Mouse (Mus musculus) heart, postnatal 4 days (tissue): ENCODE measurements around the gene Hmga2. TPM values are rescaled to one million over a fixed set of nuclear protein-coding genes. Genes with fewer than 3 reads are reported as not detected.
A peak's percentile ranks its signal among the peaks of the same experiment; 100 is the strongest.
"Not testable (repeated sequence)": the region's sequence is repeated elsewhere in the genome, so short reads cannot be mapped to it uniquely, and the experiment has no call there.

Experiments used
- DNase-seq: peaks from one replicate; pipeline ENCODE4 v3.0.0; 2021
- total RNA-seq, 2 experiments: library from RNA; stranded (reverse); gene quantifications; 2 replicates each; pipeline ENCODE4 v1.2.3; 2021

Hmga2 gene
- total RNA-seq, 2 experiments from 2014 or later: 0.91 to 1.6 TPM

DNA sequence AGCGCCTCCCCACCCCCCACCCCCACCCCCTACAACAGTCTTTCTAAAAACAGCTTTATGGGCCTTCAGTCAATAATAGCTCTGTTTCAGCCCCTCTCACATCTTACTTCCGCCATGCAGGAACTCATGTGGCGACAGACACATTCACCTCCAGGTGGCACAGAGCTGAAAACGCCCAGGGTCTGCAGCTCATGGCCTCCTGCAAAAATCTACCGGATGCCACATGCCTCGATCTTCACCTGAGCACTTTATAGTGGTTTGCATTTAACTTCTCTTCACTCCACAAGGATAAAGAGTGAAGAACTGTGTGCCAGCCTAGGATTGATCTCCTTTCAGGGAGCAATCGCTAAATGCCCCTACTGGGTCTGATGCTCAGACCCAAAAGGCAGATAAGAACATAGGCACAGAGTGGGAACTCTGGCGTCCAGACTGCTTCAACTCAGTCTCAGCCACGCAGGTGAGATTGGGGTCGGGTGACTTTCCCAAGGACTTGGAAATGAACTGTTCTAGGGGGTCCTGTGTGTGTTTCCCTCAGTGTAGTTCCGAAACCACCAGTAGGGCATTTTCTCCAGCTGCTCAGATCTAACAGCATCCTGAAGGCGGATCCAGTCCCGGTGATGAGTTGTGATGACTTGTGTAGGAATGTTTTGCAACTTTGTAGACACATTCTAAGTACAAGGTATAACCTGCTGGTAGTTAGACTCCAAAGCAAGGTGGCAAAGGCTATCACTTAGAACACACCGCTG lies 84.1 kb downstream of the Hmga2 start:
- no peak for DNase-seq

GRCm38 (mm10) chr10:120390912-120391835 lies 85.1 kb downstream of the Hmga2 start:
- no peak for DNase-seq

GRCm38 (mm10) chr10:120389707-120390106 lies 86.6 kb downstream of the Hmga2 start:
- no peak for DNase-seq

DNA sequence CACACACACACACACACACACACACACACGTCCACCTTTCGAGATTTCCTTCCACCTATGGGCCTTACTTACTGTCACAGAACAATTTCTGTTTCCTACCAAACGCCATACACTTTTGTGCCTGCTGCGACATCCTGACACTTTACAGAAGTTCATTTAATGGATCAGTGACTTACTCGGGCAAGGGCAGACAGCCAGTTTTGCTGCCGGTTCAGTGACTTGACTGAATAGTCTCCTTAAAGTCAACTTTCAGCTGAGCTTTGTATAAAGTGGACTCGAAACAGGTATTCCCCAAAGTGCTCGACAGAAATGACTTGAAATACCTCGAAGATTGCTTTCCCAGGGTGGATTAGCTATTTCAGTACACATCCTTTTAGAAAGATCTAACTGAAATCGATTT lies 87.3 kb downstream of the Hmga2 start:
- no peak for DNase-seq

- DNase-seq: no peak
Observed at GRCm38 (mm10) chr10:120388400-120388871, 87.8 kb downstream of the Hmga2 start.

GRCm38 (mm10) chr10:120387105-120387504 lies 89.2 kb downstream of the Hmga2 start:
- DNase-seq: no peak

DNA sequence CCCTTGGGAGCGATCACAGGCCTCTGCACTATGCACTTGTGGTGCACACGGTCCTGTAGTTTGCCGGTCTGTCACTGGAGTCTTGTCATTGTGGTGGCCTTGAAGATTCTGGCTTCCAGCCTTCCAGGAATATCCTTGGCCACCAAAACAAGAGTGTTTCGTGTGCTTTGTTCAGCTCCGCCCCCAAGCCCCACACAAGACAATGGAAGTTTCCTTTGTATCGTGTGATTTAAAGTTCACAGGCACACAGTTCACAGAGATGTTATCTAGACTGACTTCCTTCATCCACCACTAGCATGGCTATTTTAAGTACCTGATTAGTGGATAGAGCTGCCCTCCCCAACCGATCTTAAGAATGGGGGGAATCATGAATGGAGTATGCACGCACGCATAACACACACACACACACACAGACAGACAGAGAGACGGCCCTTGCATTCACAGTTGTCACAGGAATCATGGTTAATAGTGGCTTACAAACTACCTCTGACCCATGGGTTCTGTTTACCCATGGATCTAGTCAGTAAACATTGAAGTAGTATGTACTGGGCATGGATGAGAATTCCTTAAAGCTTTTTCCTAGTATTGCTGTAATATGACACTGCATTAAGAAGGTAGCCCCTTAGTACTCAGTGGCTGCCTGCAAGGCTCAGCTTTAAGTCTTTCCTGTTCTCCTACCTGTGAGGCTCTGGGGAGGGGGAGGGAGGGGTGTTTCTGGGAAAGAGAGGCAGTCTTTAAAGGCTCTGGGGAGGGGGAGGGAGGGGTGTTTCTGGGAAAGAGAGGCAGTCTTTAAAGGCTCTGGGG lies 91.3 kb downstream of the Hmga2 start:
- DNase-seq: peak; percentile 18

DNA sequence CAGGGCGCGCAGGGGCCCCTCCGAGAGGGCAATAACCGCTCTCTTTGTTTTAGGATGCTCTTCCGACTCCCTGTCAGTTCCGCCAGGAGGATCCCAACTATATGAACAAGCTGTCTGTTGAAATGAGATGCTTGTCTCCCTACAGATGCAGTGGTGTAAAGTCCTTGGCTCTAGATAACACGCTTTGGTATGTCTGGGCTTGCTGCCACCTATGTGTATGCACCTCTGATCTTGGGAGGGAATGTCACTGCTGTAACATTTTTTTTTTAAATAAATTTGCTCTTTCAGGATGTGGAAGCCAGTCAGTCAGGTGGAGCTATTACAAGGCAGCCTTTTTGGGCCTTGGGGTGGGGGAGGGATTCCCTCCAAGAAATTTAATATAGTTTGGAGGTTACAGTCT lies 92.2 kb downstream of the Hmga2 start:
- DNase-seq: no peak

DNA sequence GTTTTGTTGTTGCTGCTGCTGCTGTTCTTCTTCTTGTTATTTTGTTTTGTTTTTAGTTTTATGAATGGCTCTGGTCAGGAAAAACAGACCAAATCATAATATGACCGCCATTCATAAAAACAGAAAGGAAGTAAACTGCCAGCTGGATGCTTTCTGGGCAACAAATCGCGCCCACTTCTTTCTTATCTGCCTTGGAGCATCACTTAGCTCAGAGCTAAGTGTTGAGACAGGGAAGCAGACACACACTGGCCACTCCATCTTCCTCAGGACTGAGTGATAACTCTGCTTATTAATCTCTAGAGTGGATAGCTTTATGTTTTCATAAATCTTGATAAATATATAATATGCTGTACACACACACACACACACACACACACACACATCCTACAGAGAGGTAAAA lies 98.5 kb downstream of the Hmga2 start:
- DNase-seq: no peak

- DNase-seq: peak; percentile 93
Observed at GRCm38 (mm10) chr10:120377327-120377752, 98.9 kb downstream of the Hmga2 start.

DNA sequence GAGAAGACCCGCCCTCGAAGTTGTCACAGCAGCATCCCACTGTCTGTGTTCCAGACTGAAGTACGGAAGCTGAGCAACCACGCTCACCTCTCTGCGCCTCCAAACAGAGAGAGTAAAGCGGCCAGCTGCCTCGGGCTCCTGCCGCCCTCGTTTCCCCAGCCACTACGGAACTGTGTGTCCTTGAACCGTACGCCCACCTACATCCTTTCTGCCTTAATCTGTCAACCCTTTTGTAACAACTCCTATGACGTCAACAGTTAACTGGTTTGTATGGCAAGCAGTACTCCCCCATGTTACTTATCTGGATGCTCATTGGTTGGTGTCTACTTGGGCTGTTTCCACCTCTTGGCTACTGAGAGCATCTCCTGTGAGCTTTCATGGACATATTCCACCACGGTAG lies 100.8 kb downstream of the Hmga2 start:
- no peak for DNase-seq

DNA sequence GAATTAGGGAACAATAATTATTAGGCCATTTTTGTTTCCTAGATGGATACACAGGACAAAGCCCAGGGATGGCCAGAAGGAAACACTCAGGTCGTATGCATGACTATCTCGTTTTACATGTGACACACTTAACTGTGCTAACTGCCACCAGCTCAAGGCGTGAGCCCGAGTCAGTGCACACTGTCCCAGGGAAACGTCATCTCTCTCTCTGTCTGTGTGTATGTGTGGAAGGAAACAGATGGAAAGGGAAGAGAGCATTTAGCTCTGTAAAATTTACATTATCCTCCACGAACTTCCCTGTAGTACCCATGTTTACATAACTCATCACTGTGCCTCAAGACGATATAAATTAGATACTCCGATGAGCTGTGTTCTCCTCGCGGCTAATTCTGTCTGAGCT lies 105.1 kb downstream of the Hmga2 start:
- no peak for DNase-seq

GRCm38 (mm10) chr10:120369187-120369805 lies 107.0 kb downstream of the Hmga2 start:
- no peak for DNase-seq

GRCm38 (mm10) chr10:120366173-120366592 lies 110.1 kb downstream of the Hmga2 start:
- DNase-seq: not testable (repeated sequence)

DNA sequence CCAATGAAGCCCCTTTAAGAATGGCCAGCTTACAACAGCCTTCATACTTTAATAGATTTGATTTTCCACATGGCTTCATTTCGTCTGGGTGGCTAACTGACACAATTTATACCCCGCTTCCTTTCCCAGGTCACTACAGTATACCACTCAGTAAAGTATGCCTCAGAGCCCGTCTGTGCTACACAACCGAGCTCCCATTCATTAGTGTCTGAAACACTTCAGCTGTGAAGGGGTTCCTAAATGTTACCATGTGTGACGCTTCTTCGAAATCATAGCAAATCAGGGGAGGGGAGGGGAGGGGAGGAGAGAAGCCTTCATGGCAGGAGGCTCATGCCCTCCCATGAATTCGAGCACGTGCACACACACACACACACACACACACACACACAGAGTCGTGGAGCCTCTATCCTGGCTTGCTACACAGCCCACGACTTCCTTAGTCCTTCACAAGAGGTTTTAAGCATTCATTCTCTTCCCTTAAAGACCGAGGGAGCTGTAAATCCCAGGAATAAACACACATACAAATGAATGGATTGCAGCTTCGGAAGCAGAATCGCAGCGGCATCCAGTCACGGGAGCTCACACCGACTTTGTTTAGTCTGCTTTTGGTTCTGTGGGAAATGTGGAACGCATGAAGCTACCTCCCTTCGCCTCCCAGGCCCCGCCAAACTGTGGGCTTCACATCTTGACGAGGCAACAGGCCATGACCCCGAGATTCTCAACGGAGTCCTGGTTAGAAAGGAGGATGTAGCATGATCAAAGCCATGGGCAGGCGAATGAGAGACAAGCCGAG lies 110.7 kb downstream of the Hmga2 start:
- DNase-seq: no peak

DNA sequence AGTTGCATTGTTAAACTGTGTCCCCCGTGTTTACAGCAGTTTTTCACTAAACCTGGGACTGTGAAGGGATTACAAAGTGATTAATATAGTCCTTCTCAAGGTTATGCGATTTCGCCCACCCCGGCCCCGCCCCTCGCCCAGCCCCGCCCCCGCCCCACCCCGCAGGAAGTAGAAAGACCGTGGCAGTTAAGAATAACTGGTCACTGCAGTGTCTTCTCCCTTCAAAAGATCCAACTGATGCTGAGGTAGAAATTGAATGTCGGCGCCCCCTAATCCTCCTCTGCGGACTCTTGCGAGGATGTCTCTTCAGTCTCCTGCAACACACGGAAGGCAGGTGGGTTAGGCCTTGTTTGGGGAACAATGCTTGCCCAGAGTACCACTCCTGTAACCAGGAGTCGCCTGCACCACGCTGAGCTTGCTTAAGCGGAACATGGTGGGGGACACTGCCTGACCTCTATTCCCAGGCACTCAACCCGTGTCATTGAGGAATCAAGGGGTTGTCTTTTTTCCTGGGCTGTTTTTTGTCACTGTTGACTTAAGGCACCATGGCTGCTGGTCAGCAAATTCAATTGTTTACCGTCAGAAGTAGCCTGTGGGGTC lies 112.2 kb downstream of the Hmga2 start:
- no peak for DNase-seq

DNA sequence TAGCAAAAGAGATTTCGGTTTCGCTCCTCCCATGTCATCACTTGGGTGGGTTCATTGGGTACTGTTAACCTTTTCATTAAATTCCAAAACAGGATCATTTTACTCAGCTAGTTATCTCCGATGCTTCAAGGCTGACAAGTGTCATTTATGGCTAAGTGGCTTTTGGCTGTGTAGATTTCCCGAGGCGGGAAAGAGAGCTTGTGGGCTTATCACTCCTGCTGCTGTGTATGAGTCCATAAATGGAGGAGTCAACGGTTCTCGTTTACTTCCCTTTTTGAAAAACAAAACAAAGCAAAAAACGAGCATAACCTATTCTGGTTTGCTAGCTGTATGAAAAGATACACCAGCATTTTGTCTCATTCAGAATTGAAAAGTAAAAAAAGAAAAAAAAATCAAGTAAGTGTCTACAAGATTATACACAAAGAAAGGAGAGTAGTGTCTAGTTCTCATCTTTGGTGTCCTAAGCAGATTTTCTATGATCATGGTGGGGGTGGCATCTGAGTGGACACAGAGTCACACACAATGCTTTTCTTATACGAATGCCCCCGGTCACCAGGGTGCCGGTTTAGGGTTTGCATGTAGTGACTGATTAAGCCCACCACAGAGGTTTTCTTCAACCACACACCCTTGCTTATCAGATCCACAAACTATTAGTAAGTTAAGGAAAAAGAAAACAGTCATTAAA lies 112.8 kb downstream of the Hmga2 start:
- DNase-seq: not testable (repeated sequence)

GRCm38 (mm10) chr10:120354523-120355030 lies 121.7 kb downstream of the Hmga2 start:
- no peak for DNase-seq

GRCm38 (mm10) chr10:120345325-120345724 lies 130.9 kb downstream of the Hmga2 start:
- no peak for DNase-seq
